Mouse (Mus musculus) heart, adult 2 months (tissue): ENCODE measurements around the gene Ttc41.

Experiments used
- CTCF ChIP-seq: fragments of 200-600 bp; IDR thresholded peaks from 2 replicates; pipeline ENCODE4 v1.8.1; 2022; ENCODE audit warnings: antibody characterized with exemption, mild to moderate bottlenecking, moderate library complexity
- EP300 ChIP-seq: fragments of 200-500 bp; IDR thresholded peaks from 2 replicates; pipeline ENCODE4 v1.6.1; 2011; ENCODE audit warnings: low read depth, low read length, control low read depth; ENCODE audit not compliant: insufficient read depth
- POLR2A ChIP-seq: fragments of 200-500 bp; IDR thresholded peaks from 2 replicates; pipeline ENCODE4 v1.6.1; 2011; ENCODE audit warnings: mild to moderate bottlenecking, low read depth, low read length, control low read depth; ENCODE audit not compliant: insufficient read depth

- TF ChIP-seq CTCF, result no peak
- no peak for TF ChIP-seq POLR2A
- no peak for TF ChIP-seq EP300
Observed at GRCm38 (mm10) chr10:86785396-86785795, 79.8 kb downstream of the Ttc41 start.
